Mouse (Mus musculus): ENCODE measurements at regions not wholly inside any gene's neighbourhood (a gene's known extent, or its start where the extent isn't known, plus 50 kb on each side); places are given as distances from the start of the nearest gene placed in this dataset.
A peak's percentile ranks its signal among the peaks of the same experiment; 100 is the strongest.

DNA sequence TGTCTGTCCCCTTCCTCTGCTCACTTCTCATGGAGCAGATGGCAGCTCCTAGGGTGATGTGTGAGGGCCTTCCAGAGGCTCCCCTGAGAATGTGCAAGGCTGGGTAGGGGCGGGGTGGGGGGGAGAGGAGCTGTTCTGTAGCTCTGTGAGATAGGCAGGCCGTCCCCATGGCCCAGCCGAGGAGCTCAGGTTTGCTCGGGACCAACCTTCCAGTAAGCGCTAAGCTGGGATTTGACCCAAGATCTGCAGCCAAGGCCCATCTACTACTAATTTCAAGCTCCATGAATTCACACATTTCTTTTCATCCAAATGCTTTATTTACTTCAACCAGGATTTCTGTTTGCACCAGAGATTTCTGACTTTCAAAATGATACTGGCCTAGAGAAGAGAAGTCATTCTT is 51.4 kb upstream of the Wnt11 start:
- no peak for DNase-seq
- Histone ChIP-seq H3K27me3 (ENCODE audit: control insufficient read depth, insufficient read depth, low read length) (no peaks in the 10 kb centered on the region), H3K4me1 (ENCODE audit: control insufficient read depth, insufficient read depth, low read length) (no peaks in the 10 kb centered on the region; the same call in 1 of the 2 replicates), H3K4me3 (replicated peaks; ENCODE audit: insufficient read depth, low read depth, low read length) (no peak overlapping the region), H3K27ac (ENCODE audit: insufficient read depth, low read length) (no peak overlapping the region)
- no peak for TF ChIP-seq POLR2A (IDR thresholded peaks at IDR 0.05; ENCODE audit: borderline replicate concordance, insufficient read depth, low read length)
- no peak for TF ChIP-seq CTCF (IDR thresholded peaks at IDR 0.05; ENCODE audit: borderline replicate concordance, insufficient read depth, low read depth, low read length)
- 77% methylated on average over 5 of the region's 5 CpGs for WGBS

DNA sequence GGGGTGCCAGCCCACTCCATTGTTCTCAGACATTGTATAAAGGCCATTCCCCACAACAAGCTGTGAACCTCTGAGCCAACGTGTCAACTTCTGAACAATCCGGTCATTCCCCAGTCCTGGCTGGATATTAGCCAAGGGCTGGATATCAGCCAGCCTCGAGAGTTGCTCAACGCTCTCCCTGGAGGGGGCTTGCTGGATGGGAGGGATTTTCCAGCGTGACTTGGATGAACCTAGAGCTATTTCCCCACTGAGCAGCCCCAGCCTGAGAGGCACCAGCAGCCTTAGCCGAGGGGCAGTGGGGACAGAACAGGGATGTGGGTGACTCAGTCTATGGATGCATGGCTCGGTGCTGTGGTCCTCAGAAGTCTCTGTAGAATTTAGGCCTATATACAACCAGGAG is 51.0 kb upstream of the Wnt11 start:
- H3K4me1 ChIP-seq (ENCODE audit: control insufficient read depth, insufficient read depth, low read length) = no peaks in the 10 kb centered on the region; the same call in 1 of the 2 replicates

DNA sequence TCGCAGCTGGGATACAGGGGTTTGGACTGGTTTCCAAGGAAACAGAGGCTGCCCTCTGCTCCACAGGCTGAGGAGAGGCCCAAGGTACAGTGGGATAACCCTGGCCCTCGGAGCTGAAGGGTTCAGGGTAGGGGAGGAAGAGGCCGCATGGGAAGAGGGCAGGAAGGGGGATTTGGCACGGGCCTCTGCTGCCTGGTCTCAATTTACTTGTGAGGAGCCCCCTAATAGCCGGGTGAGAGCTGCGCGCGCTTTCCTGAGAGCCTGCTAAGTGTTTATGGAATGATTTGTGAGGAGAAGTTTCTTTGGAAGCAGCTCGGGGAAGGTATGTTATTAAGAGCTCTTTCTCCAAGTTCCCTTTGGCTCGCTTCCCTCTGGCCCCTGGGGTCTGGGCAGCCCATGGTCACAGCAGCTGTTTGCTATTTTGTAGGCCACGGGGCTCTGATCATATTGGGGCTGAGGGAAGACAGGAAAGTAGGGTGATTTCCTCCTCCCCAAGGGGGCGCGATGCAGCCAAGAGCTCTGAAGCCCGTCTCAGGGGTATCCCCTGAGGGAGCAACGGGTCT is 50.5 kb upstream of the Wnt11 start:
- no peak for TF ChIP-seq CTCF (IDR thresholded peaks at IDR 0.05; ENCODE audit: borderline replicate concordance, insufficient read depth, low read depth, low read length)
- H3K27me3 ChIP-seq (ENCODE audit: control insufficient read depth, insufficient read depth, low read length) = no peaks in the 10 kb centered on the region
- no peak overlapping the region for H3K27ac ChIP-seq (ENCODE audit: insufficient read depth, low read length)
- DNase-seq = peak; percentile 15 to 24
- WGBS = 36% methylated on average over 15 of the region's 15 CpGs
- H3K4me1 ChIP-seq (ENCODE audit: control insufficient read depth, insufficient read depth, low read length) = no peaks in the 10 kb centered on the region; the same call in 1 of the 2 replicates
- no peak overlapping the region for H3K4me3 ChIP-seq (replicated peaks; ENCODE audit: insufficient read depth, low read depth, low read length)

More for the DNA sequence above, 51.0 kb upstream of the Wnt11 start:
- Histone ChIP-seq H3K4me3 (replicated peaks; ENCODE audit: insufficient read depth, low read depth, low read length) (no peak overlapping the region), H3K27ac (ENCODE audit: insufficient read depth, low read length) (no peak overlapping the region), H3K27me3 (ENCODE audit: control insufficient read depth, insufficient read depth, low read length) (no peaks in the 10 kb centered on the region)
- peak; percentile 28 to 38 for DNase-seq
- no peak for TF ChIP-seq CTCF (IDR thresholded peaks at IDR 0.05; ENCODE audit: borderline replicate concordance, insufficient read depth, low read depth, low read length)
- no peak for TF ChIP-seq POLR2A (IDR thresholded peaks at IDR 0.05; ENCODE audit: borderline replicate concordance, insufficient read depth, low read length)
- 47% methylated on average over 7 of the region's 7 CpGs for WGBS

Measured in cerebellum, adult 2 months (tissue).